Mouse (Mus musculus) heart, embryonic 16.5 days (tissue): ENCODE results near the gene Teddm2. TPM values are rescaled to one million over a fixed set of nuclear protein-coding genes. Genes with fewer than 3 reads are reported as not detected.
A peak's percentile ranks its signal among the peaks of the same experiment; 100 is the strongest.

ENCODE experiments used
- ATAC-seq: fragments of 200-750 bp; cut with Nextera tagmentation; replicated peaks from 2 replicates; pipeline ENCODE4 v1.8.0; 2017; ENCODE audit warnings: moderate number of reproducible peaks; ENCODE audit not compliant: insufficient read depth, low FRiP score; ENCODE audit errors: extremely low read depth
- H3K27ac ChIP-seq: fragments of 300-500 bp; sonication (generic); 2 replicates; pipeline ENCODE4 v1.5.1; 2014; ENCODE audit warnings: mild to moderate bottlenecking, low read length, control low read depth, moderate library complexity
- H3K27me3 ChIP-seq: fragments of 300-500 bp; sonication (generic); 2 replicates; pipeline ENCODE4 v1.6.1; 2014; ENCODE audit warnings: low read length, mixed read lengths; ENCODE audit not compliant: control insufficient read depth, insufficient read depth
- H3K36me3 ChIP-seq: fragments of 300-500 bp; sonication (generic); 2 replicates; pipeline ENCODE4 v1.6.1; 2014; ENCODE audit not compliant: control insufficient read depth, insufficient read depth
- H3K4me1 ChIP-seq: fragments of 300-500 bp; sonication (generic); 2 replicates; pipeline ENCODE4 v1.6.1; 2014; ENCODE audit warnings: low read length, mixed read lengths; ENCODE audit not compliant: control insufficient read depth, insufficient read depth
- H3K4me2 ChIP-seq: fragments of 300-500 bp; sonication (generic); 2 replicates; pipeline ENCODE4 v1.6.1; 2014; ENCODE audit warnings: low read depth, mild to moderate bottlenecking, control low read depth, low read length
- H3K4me3 ChIP-seq: fragments of 300-500 bp; sonication (generic); 2 replicates; pipeline ENCODE4 v1.5.1; 2014; ENCODE audit warnings: mild to moderate bottlenecking, control low read depth, low read length
- H3K9ac ChIP-seq: fragments of 300-500 bp; sonication (generic); 2 replicates; pipeline ENCODE4 v1.6.1; 2014; ENCODE audit warnings: low read length, control low read depth
- H3K9me3 ChIP-seq: fragments of 300-500 bp; sonication (generic); replicated peaks from 2 replicates; pipeline ENCODE4 v1.6.1; 2016; ENCODE audit warnings: low read length; ENCODE audit not compliant: control insufficient read depth
- WGBS: fragments of 180-500 bp; shearing (Covaris S2); extraction: QIAGEN DNeasy Blood & Tissue Kit; methylation state at CpG from one replicate; pipeline ENCODE4 v1.1.7; 2014; 5-methylcytosine and 5-hydroxymethylcytosine counted together
- polyA plus RNA-seq: library from polyadenylated mRNA; unstranded; fragments of >200 nt; fragmentation: Nextera tagmentation; extraction: Ambion mirVana; gene quantifications from 2 replicates; pipeline ENCODE4 v1.2.1, GENCODE M21; 2015

Gene Teddm2
- polyA plus RNA-seq, 1 experiment from 2014 or later, result 0.33 TPM

GRCm38 (mm10) chr1:153924395-153925385 is 24.7 kb upstream of the Teddm2 start:
- ATAC-seq, result no peak

GRCm38 (mm10) chr1:153922571-153923021 is 22.6 kb upstream of the Teddm2 start:
- WGBS, result 13% methylated on average over 5 of the region's 5 CpGs
- peak; percentile 94 for ATAC-seq

More at GRCm38 (mm10) chr1:153924395-153925385, 24.7 kb upstream of the Teddm2 start:
- no peak overlapping the region for H3K4me3 ChIP-seq
- no peak overlapping the region for H3K4me2 ChIP-seq
- WGBS, result 75% methylated on average over 6 of the region's 6 CpGs
- H3K36me3 ChIP-seq, result no peaks in the 10 kb centered on the region
- no peaks in the 10 kb centered on the region for H3K9me3 ChIP-seq
- H3K27me3 ChIP-seq, result no peaks in the 10 kb centered on the region
- H3K27ac ChIP-seq, result no peak overlapping the region
- no peak overlapping the region for H3K9ac ChIP-seq
- H3K4me1 ChIP-seq, result peaks cover 5% of the 10 kb centered on the region; the same call in 1 of the 2 replicates

GRCm38 (mm10) chr1:153921642-153922041 is 21.6 kb upstream of the Teddm2 start:
- no peak for ATAC-seq
- peaks cover 12% of the 10 kb centered on the region for H3K4me1 ChIP-seq
- WGBS, result 92% methylated on average over 3 of the region's 3 CpGs

More at GRCm38 (mm10) chr1:153922571-153923021, 22.6 kb upstream of the Teddm2 start:
- H3K4me1 ChIP-seq, result peaks cover 12% of the 10 kb centered on the region
- H3K9me3 ChIP-seq, result no peaks in the 10 kb centered on the region
- no peak overlapping the region for H3K9ac ChIP-seq
- no peak overlapping the region for H3K4me3 ChIP-seq
- H3K27ac ChIP-seq, result peak overlapping the region; percentile 79
- H3K4me2 ChIP-seq, result no peak overlapping the region; the same call in 1 of the 2 replicates
- H3K36me3 ChIP-seq, result no peaks in the 10 kb centered on the region
- H3K27me3 ChIP-seq, result no peaks in the 10 kb centered on the region

GRCm38 (mm10) chr1:153918521-153919206 is 18.6 kb upstream of the Teddm2 start:
- H3K27me3 ChIP-seq, result no peaks in the 10 kb centered on the region
- 46% methylated on average over 3 of the region's 3 CpGs for WGBS
- H3K9ac ChIP-seq, result no peak overlapping the region
- peak overlapping the region; percentile 61 for H3K27ac ChIP-seq
- H3K4me3 ChIP-seq, result no peak overlapping the region
- H3K4me2 ChIP-seq, result no peak overlapping the region
- peaks cover 15% of the 10 kb centered on the region for H3K4me1 ChIP-seq
- no peaks in the 10 kb centered on the region for H3K9me3 ChIP-seq
- H3K36me3 ChIP-seq, result no peaks in the 10 kb centered on the region
- ATAC-seq, result peak; percentile 57

More at GRCm38 (mm10) chr1:153921642-153922041, 21.6 kb upstream of the Teddm2 start:
- Histone ChIP-seq H3K9ac (no peak overlapping the region), H3K4me2 (no peak overlapping the region), H3K27me3 (no peaks in the 10 kb centered on the region), H3K4me3 (no peak overlapping the region), H3K27ac (no peak overlapping the region), H3K9me3 (no peaks in the 10 kb centered on the region), H3K36me3 (no peaks in the 10 kb centered on the region)

GRCm38 (mm10) chr1:153913869-153914268 is 13.8 kb upstream of the Teddm2 start:
- H3K4me1 ChIP-seq, result peaks cover 8% of the 10 kb centered on the region
- WGBS, result 45% methylated on average over 3 of the region's 3 CpGs

GRCm38 (mm10) chr1:153911276-153911795 is 11.3 kb upstream of the Teddm2 start:
- no peak for ATAC-seq
- Histone ChIP-seq H3K27me3 (no peaks in the 10 kb centered on the region), H3K36me3 (peaks cover 32% of the 10 kb centered on the region), H3K9me3 (no peaks in the 10 kb centered on the region), H3K9ac (no peak overlapping the region), H3K4me2 (no peak overlapping the region), H3K4me3 (no peak overlapping the region), H3K27ac (no peak overlapping the region), H3K4me1 (peaks cover 3% of the 10 kb centered on the region; the same call in 1 of the 2 replicates)
- WGBS, result 86% methylated on average over 6 of the region's 6 CpGs

More at GRCm38 (mm10) chr1:153913869-153914268, 13.8 kb upstream of the Teddm2 start:
- Histone ChIP-seq H3K4me2 (no peak overlapping the region), H3K27me3 (no peaks in the 10 kb centered on the region), H3K4me3 (no peak overlapping the region), H3K9ac (no peak overlapping the region), H3K36me3 (peaks cover 10% of the 10 kb centered on the region), H3K9me3 (no peaks in the 10 kb centered on the region), H3K27ac (no peak overlapping the region)
- no peak for ATAC-seq

GRCm38 (mm10) chr1:153910423-153910822 is 10.4 kb upstream of the Teddm2 start:
- H3K9ac ChIP-seq, result no peak overlapping the region
- peaks cover 3% of the 10 kb centered on the region; the same call in 1 of the 2 replicates for H3K4me1 ChIP-seq
- ATAC-seq, result no peak
- H3K9me3 ChIP-seq, result no peaks in the 10 kb centered on the region
- H3K4me3 ChIP-seq, result no peak overlapping the region
- no peak overlapping the region for H3K27ac ChIP-seq
- no peak overlapping the region for H3K4me2 ChIP-seq
- peaks cover 38% of the 10 kb centered on the region for H3K36me3 ChIP-seq
- 82% methylated on average over 5 of the region's 5 CpGs for WGBS
- no peaks in the 10 kb centered on the region for H3K27me3 ChIP-seq

- no peak overlapping the region for H3K4me2 ChIP-seq
- H3K27ac ChIP-seq, result no peak overlapping the region
- no peak overlapping the region for H3K9ac ChIP-seq
- H3K4me1 ChIP-seq, result peaks cover 3% of the 10 kb centered on the region; the same call in 1 of the 2 replicates
- 81% methylated on average over 9 of the region's 9 CpGs for WGBS
- H3K9me3 ChIP-seq, result no peaks in the 10 kb centered on the region
- no peak overlapping the region for H3K4me3 ChIP-seq
- H3K27me3 ChIP-seq, result no peaks in the 10 kb centered on the region
- H3K36me3 ChIP-seq, result peaks cover 42% of the 10 kb centered on the region
- ATAC-seq, result no peak
Measured at GRCm38 (mm10) chr1:153909963-153910291, 9.9 kb upstream of the Teddm2 start.
